Mouse (Mus musculus) kidney, embryonic 16.5 days (tissue): ENCODE results near the gene Plce1. TPM values are rescaled to one million over a fixed set of nuclear protein-coding genes. Genes with fewer than 3 reads are reported as not detected.

Experiments
- ATAC-seq: fragments of 200-750 bp; cut with Nextera tagmentation; 2 replicates; pipeline ENCODE4 v1.8.0; 2017; ENCODE audit warnings: moderate TSS enrichment; ENCODE audit not compliant: low FRiP score, low TSS enrichment
- H3K27ac ChIP-seq: fragments of 300-500 bp; sonication (generic); 2 replicates; pipeline ENCODE4 v1.5.1; 2014; ENCODE audit warnings: low read length
- H3K27me3 ChIP-seq: fragments of 300-500 bp; sonication (generic); 2 replicates; pipeline ENCODE4 v1.6.1; 2014; ENCODE audit warnings: low read length, control low read depth, mixed read lengths; ENCODE audit not compliant: insufficient read depth
- H3K36me3 ChIP-seq: fragments of 300-500 bp; sonication (generic); 2 replicates; pipeline ENCODE4 v1.6.1; 2014; ENCODE audit warnings: low read length, control low read depth, mixed read lengths; ENCODE audit not compliant: insufficient read depth
- H3K4me1 ChIP-seq: fragments of 300-500 bp; sonication (generic); 2 replicates; pipeline ENCODE4 v1.6.1; 2014; ENCODE audit warnings: low read length, control low read depth, mixed read lengths; ENCODE audit not compliant: insufficient read depth
- H3K4me2 ChIP-seq: fragments of 300-500 bp; sonication (generic); replicated peaks from 2 replicates; pipeline ENCODE4 v1.6.1; 2014; ENCODE audit warnings: low read depth, low read length
- H3K4me3 ChIP-seq: fragments of 300-500 bp; sonication (generic); 2 replicates; pipeline ENCODE4 v1.5.1; 2014; ENCODE audit warnings: mild to moderate bottlenecking, low read length
- H3K9ac ChIP-seq: fragments of 300-500 bp; sonication (generic); replicated peaks from 2 replicates; pipeline ENCODE4 v1.6.1; 2014; ENCODE audit warnings: low read length
- H3K9me3 ChIP-seq: fragments of 300-500 bp; sonication (generic); 2 replicates; pipeline ENCODE4 v1.6.1; 2016; ENCODE audit warnings: low read length, control low read depth
- WGBS: fragments of 180-500 bp; shearing (Covaris S2); extraction: QIAGEN DNeasy Blood & Tissue Kit; methylation state at CpG from one replicate; pipeline ENCODE4 v1.1.7; 2014; 5-methylcytosine and 5-hydroxymethylcytosine counted together
- polyA plus RNA-seq: library from polyadenylated mRNA; unstranded; fragments of >200 nt; fragmentation: Nextera tagmentation; extraction: Ambion mirVana; gene quantifications from 2 replicates; pipeline ENCODE4 v1.2.1, GENCODE M21; 2015

Plce1 gene
- polyA plus RNA-seq, 1 experiment from 2014 or later, result 3.0 TPM

- H3K4me2 ChIP-seq, result no peak overlapping the region
- no peaks in the 10 kb centered on the region for H3K9me3 ChIP-seq
- H3K27ac ChIP-seq, result no peak overlapping the region
- no peaks in the 10 kb centered on the region for H3K36me3 ChIP-seq
- 92% methylated on average over 6 of the region's 6 CpGs for WGBS
- no peaks in the 10 kb centered on the region for H3K4me1 ChIP-seq
- ATAC-seq, result no peak
- no peak overlapping the region for H3K4me3 ChIP-seq
- no peak overlapping the region for H3K9ac ChIP-seq
- no peaks in the 10 kb centered on the region for H3K27me3 ChIP-seq
These were observed 210.6 kb downstream of the Plce1 start for GRCm38 (mm10) chr19:38691533-38691932.

GRCm38 (mm10) chr19:38693331-38693730 is 212.4 kb downstream of the Plce1 start:
- ATAC-seq, result no peak
- 53% methylated on average over 2 of the region's 2 CpGs for WGBS
- no peak overlapping the region for H3K4me2 ChIP-seq

GRCm38 (mm10) chr19:38693769-38694168 is 212.9 kb downstream of the Plce1 start:
- Histone ChIP-seq H3K9me3 (no peaks in the 10 kb centered on the region), H3K4me3 (no peak overlapping the region), H3K27me3 (no peaks in the 10 kb centered on the region), H3K4me2 (no peak overlapping the region), H3K36me3 (no peaks in the 10 kb centered on the region), H3K9ac (no peak overlapping the region), H3K27ac (no peak overlapping the region), H3K4me1 (no peaks in the 10 kb centered on the region)
- 86% methylated on average over 4 of the region's 4 CpGs for WGBS
- ATAC-seq, result no peak

More at GRCm38 (mm10) chr19:38693331-38693730, 212.4 kb downstream of the Plce1 start:
- H3K27me3 ChIP-seq, result no peaks in the 10 kb centered on the region
- no peak overlapping the region for H3K4me3 ChIP-seq
- H3K4me1 ChIP-seq, result no peaks in the 10 kb centered on the region
- H3K36me3 ChIP-seq, result no peaks in the 10 kb centered on the region
- no peak overlapping the region for H3K9ac ChIP-seq
- no peak overlapping the region for H3K27ac ChIP-seq
- H3K9me3 ChIP-seq, result no peaks in the 10 kb centered on the region

GRCm38 (mm10) chr19:38701776-38702175 is 220.9 kb downstream of the Plce1 start:
- Histone ChIP-seq H3K36me3 (no peaks in the 10 kb centered on the region), H3K4me1 (no peaks in the 10 kb centered on the region), H3K4me3 (no peak overlapping the region), H3K27ac (no peak overlapping the region), H3K9me3 (no peaks in the 10 kb centered on the region), H3K9ac (no peak overlapping the region), H3K4me2 (no peak overlapping the region), H3K27me3 (no peaks in the 10 kb centered on the region)
- 91% methylated on average over 8 of the region's 8 CpGs for WGBS
- ATAC-seq, result no peak

- Histone ChIP-seq H3K9me3 (no peaks in the 10 kb centered on the region), H3K9ac (no peak overlapping the region), H3K4me3 (no peak overlapping the region), H3K4me2 (no peak overlapping the region), H3K27me3 (no peaks in the 10 kb centered on the region), H3K4me1 (no peaks in the 10 kb centered on the region), H3K27ac (no peak overlapping the region), H3K36me3 (no peaks in the 10 kb centered on the region)
- WGBS, result 16% methylated on average over 3 of the region's 3 CpGs
- ATAC-seq, result no peak
These were observed 223.8 kb downstream of the Plce1 start for GRCm38 (mm10) chr19:38704742-38705141.

GRCm38 (mm10) chr19:38705244-38705643 is 224.3 kb downstream of the Plce1 start:
- Histone ChIP-seq H3K9ac (no peak overlapping the region), H3K4me1 (no peaks in the 10 kb centered on the region), H3K36me3 (no peaks in the 10 kb centered on the region), H3K4me3 (no peak overlapping the region), H3K27ac (no peak overlapping the region), H3K27me3 (no peaks in the 10 kb centered on the region), H3K9me3 (no peaks in the 10 kb centered on the region), H3K4me2 (no peak overlapping the region)
- WGBS, result 58% methylated on average over 11 of the region's 11 CpGs
- ATAC-seq, result no peak

GRCm38 (mm10) chr19:38706449-38706848 is 225.5 kb downstream of the Plce1 start:
- Histone ChIP-seq H3K27ac (no peak overlapping the region), H3K4me2 (no peak overlapping the region), H3K9ac (no peak overlapping the region), H3K4me3 (no peak overlapping the region), H3K9me3 (no peaks in the 10 kb centered on the region), H3K4me1 (no peaks in the 10 kb centered on the region), H3K27me3 (no peaks in the 10 kb centered on the region), H3K36me3 (no peaks in the 10 kb centered on the region)
- 88% methylated on average over 6 of the region's 6 CpGs for WGBS
- ATAC-seq, result no peak; the same call in 1 of the 2 replicates

- no peak overlapping the region for H3K4me2 ChIP-seq
- H3K4me1 ChIP-seq, result no peaks in the 10 kb centered on the region
- no peaks in the 10 kb centered on the region for H3K27me3 ChIP-seq
- H3K27ac ChIP-seq, result no peak overlapping the region
- no peak overlapping the region for H3K4me3 ChIP-seq
- WGBS, result 82% methylated on average over 2 of the region's 2 CpGs
- ATAC-seq, result no peak
- H3K36me3 ChIP-seq, result no peaks in the 10 kb centered on the region
- no peak overlapping the region for H3K9ac ChIP-seq
- H3K9me3 ChIP-seq, result no peaks in the 10 kb centered on the region
These were observed 228.5 kb downstream of the Plce1 start for GRCm38 (mm10) chr19:38709376-38709775.

GRCm38 (mm10) chr19:38721808-38722207 is 240.9 kb downstream of the Plce1 start:
- H3K4me3 ChIP-seq, result no peak overlapping the region
- H3K9me3 ChIP-seq, result no peaks in the 10 kb centered on the region
- H3K4me1 ChIP-seq, result no peaks in the 10 kb centered on the region
- no peaks in the 10 kb centered on the region for H3K36me3 ChIP-seq
- 93% methylated on average over 4 of the region's 4 CpGs for WGBS
- H3K4me2 ChIP-seq, result no peak overlapping the region
- no peak overlapping the region for H3K9ac ChIP-seq
- no peak overlapping the region for H3K27ac ChIP-seq
- no peaks in the 10 kb centered on the region for H3K27me3 ChIP-seq
- ATAC-seq, result no peak

- no peak overlapping the region for H3K27ac ChIP-seq
- H3K27me3 ChIP-seq, result no peaks in the 10 kb centered on the region
- H3K4me1 ChIP-seq, result no peaks in the 10 kb centered on the region
- no peak for ATAC-seq
- H3K4me3 ChIP-seq, result no peak overlapping the region
- H3K4me2 ChIP-seq, result no peak overlapping the region
- H3K9me3 ChIP-seq, result no peaks in the 10 kb centered on the region
- WGBS, result 90% methylated on average over 6 of the region's 6 CpGs
- H3K9ac ChIP-seq, result no peak overlapping the region
- H3K36me3 ChIP-seq, result no peaks in the 10 kb centered on the region
These were observed 242.1 kb downstream of the Plce1 start for GRCm38 (mm10) chr19:38722982-38723381.
